Mouse (Mus musculus): ENCODE measurements at regions not wholly inside any gene's neighbourhood (a gene's known extent, or its start where the extent isn't known, plus 50 kb on each side); places are given as distances from the start of the nearest gene placed in this dataset.

DNA sequence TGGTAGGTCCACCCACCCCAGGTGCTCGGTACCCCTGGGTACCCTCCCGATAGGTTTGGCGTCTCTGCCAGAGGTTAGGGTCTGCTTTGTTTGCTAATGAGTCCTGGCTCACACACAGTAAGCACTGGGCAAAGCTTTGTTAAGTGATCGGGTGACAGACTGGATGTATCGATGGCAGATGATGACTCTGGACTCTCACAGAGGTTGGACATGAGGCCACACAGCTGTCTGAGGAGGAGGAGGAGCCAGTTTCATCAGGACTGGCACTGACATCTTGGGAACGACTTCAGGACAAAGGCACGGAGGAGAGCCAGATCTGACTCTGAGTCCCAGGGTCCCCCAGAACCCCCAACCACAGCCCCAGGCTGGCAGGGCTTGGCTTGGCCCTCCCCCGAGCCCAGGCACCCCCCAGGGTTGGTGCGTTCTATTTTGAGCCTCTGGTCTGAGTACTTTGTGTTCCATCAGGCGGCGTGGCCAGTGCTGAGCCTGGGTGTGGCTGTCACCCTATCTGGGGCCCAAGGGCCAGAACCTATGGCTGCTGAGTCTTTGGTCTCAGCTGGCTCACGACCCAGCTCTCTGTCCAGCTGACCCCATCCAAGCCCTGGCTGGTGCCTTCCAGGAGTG lies 67.6 kb upstream of the Tmem189 start:
- TF ChIP-seq CTCF (IDR thresholded peaks at IDR 0.05; ENCODE audit: low read depth, low read length) (no peak), EP300 (IDR thresholded peaks at IDR 0.05; ENCODE audit: insufficient read depth, low read depth, low read length) (no peak)
